Mouse (Mus musculus): ENCODE results near the gene Fam219b. TPM values are rescaled to one million over a fixed set of nuclear protein-coding genes. Genes with fewer than 3 reads are reported as not detected.

The Fam219b gene
- polyA plus RNA-seq, 1 experiment from 2014 or later, result 16.0 TPM

Other genes with a start within 250 kb of the Fam219b start
- gene Ppcdc, start 97.4 kb upstream of the Fam219b start, polyA plus RNA-seq (2014; fragmentation: Nextera tagmentation; extraction: Ambion mirVana), result 18.6 and 22.9 TPM in 2 replicates
- gene Scamp5, start 69.5 kb upstream of the Fam219b start, polyA plus RNA-seq (2014; fragmentation: Nextera tagmentation; extraction: Ambion mirVana), result 17.6 and 17.7 TPM in 2 replicates
- 12.8 and 14.1 TPM in 2 replicates for gene Rpp25, start 33.5 kb upstream of the Fam219b start, polyA plus RNA-seq (2014; fragmentation: Nextera tagmentation; extraction: Ambion mirVana)
- 730 and 739 TPM in 2 replicates for gene Cox5a, start 16.3 kb upstream of the Fam219b start, polyA plus RNA-seq (2014; fragmentation: Nextera tagmentation; extraction: Ambion mirVana)
- 49.8 and 54.0 TPM in 2 replicates for gene Mpi, start 15.2 kb downstream of the Fam219b start, polyA plus RNA-seq (2014; fragmentation: Nextera tagmentation; extraction: Ambion mirVana)
- gene Scamp2, start 23.4 kb downstream of the Fam219b start, polyA plus RNA-seq (2014; fragmentation: Nextera tagmentation; extraction: Ambion mirVana), result 58.2 and 62.6 TPM in 2 replicates
- gene Ulk3, start 51.9 kb downstream of the Fam219b start, polyA plus RNA-seq (2014; fragmentation: Nextera tagmentation; extraction: Ambion mirVana), result 7.3 and 8.1 TPM in 2 replicates
- 3.0 and 3.1 TPM in 2 replicates for gene Cplx3, start 68.8 kb downstream of the Fam219b start, polyA plus RNA-seq (2014; fragmentation: Nextera tagmentation; extraction: Ambion mirVana)
- gene Lman1l, start 83.2 kb downstream of the Fam219b start, polyA plus RNA-seq (2014; fragmentation: Nextera tagmentation; extraction: Ambion mirVana), result 0.08 TPM in 1 of 2 replicates, not detected in the other
- 29.2 and 32.3 TPM in 2 replicates for gene Csk, start 116.1 kb downstream of the Fam219b start, polyA plus RNA-seq (2014; fragmentation: Nextera tagmentation; extraction: Ambion mirVana)
- gene Cyp1a2, start 146.2 kb downstream of the Fam219b start, polyA plus RNA-seq (2014; fragmentation: Nextera tagmentation; extraction: Ambion mirVana), result not detected in 2 replicates
- gene Cyp1a1, start 150.4 kb downstream of the Fam219b start, polyA plus RNA-seq (2014; fragmentation: Nextera tagmentation; extraction: Ambion mirVana), result not detected in 2 replicates
- gene Edc3, start 171.0 kb downstream of the Fam219b start, polyA plus RNA-seq (2014; fragmentation: Nextera tagmentation; extraction: Ambion mirVana), result 27.7 and 30.0 TPM in 2 replicates
- 84.2 and 91.6 TPM in 2 replicates for gene Clk3, start 228.3 kb downstream of the Fam219b start, polyA plus RNA-seq (2014; fragmentation: Nextera tagmentation; extraction: Ambion mirVana)

Measured in midbrain, embryonic 11.5 days (tissue).